8 mouse cellular contexts compared by ENCODE assay signal in genomic region chr5:137510014-137510501, GRCm38 (mm10). TPM values are rescaled to one million over a fixed set of nuclear protein-coding genes. Genes with fewer than 3 reads are reported as not detected.
A peak's percentile ranks its signal among the peaks of the same experiment; 100 is the strongest.
DNase-seq lines count a peak whose midpoint lies in the region; ATAC-seq and TF ChIP-seq lines count a peak whose summit lies in the region.

No protein-coding gene starts in this region.

- H3K9me3 ChIP-seq in embryonic facial prominence, embryonic 12.5 days, result no peaks in the 10 kb centered on the region
- H3K9me3 ChIP-seq in midbrain, embryonic 16.5 days (replicated peaks; ENCODE audit: control insufficient read depth, low read length, poor library complexity, severe bottlenecking), result no peaks in the 10 kb centered on the region

- peak; percentile 63 to 78 for DNase-seq in urinary bladder, adult 18-20 months (ENCODE audit: low spot score in 2 of 2)
- no peak for DNase-seq in urinary bladder, postnatal 10 days (ENCODE audit: low spot score)
- peak; percentile 62 for DNase-seq in heart, adult 8-10 months (ENCODE audit: low spot score)
- DNase-seq in kidney, adult 2 months, result peak; percentile 87
- peak; percentile 74 for DNase-seq in liver
- DNase-seq in spleen, postnatal 10 days (ENCODE audit: low spot score in 2 of 2), result peak; percentile 81 to 84

- H3K4me1 ChIP-seq in embryonic facial prominence, embryonic 12.5 days, result peaks cover 38% of the 10 kb centered on the region
- peaks cover 21% of the 10 kb centered on the region; the same call in 1 of the 2 replicates for H3K4me1 ChIP-seq in kidney, adult 2 months (ENCODE audit: control insufficient read depth, insufficient read depth, low read length)
- H3K4me1 ChIP-seq in midbrain, embryonic 16.5 days (ENCODE audit: control insufficient read depth, insufficient read depth, low read length), result peaks cover 39% of the 10 kb centered on the region

- no peak for TF ChIP-seq POLR2A in kidney, adult 2 months (IDR thresholded peaks at IDR 0.05; ENCODE audit: low read depth, low read length)

- H3K36me3 ChIP-seq in embryonic facial prominence, embryonic 12.5 days, result 0 out of 2 replicates have a peak, but pooled peaks cover 7% of the 10 kb centered on the region
- no peaks in the 10 kb centered on the region for H3K36me3 ChIP-seq in kidney, adult 2 months (ENCODE audit: control insufficient read depth, insufficient read depth, low read length)
- H3K36me3 ChIP-seq in midbrain, embryonic 16.5 days (ENCODE audit: control insufficient read depth, insufficient read depth, low read length), result no peaks in the 10 kb centered on the region

- peak overlapping the region; percentile 91 for H3K27ac ChIP-seq in embryonic facial prominence, embryonic 12.5 days
- peak overlapping the region; percentile 57 for H3K27ac ChIP-seq in kidney, adult 2 months (ENCODE audit: insufficient read depth, low read depth, low read length)
- peak overlapping the region; percentile 84 for H3K27ac ChIP-seq in midbrain, embryonic 16.5 days (ENCODE audit: low read length)

- H3K27me3 ChIP-seq in embryonic facial prominence, embryonic 12.5 days, result no peaks in the 10 kb centered on the region
- no peaks in the 10 kb centered on the region for H3K27me3 ChIP-seq in kidney, adult 2 months (replicated peaks; ENCODE audit: control insufficient read depth, insufficient read depth, low read length)
- H3K27me3 ChIP-seq in midbrain, embryonic 16.5 days (ENCODE audit: control insufficient read depth, insufficient read depth, low read depth, low read length), result no peaks in the 10 kb centered on the region

- ATAC-seq in embryonic facial prominence, embryonic 12.5 days (ENCODE audit: insufficient number of reproducible peaks, insufficient read depth, low FRiP score, low TSS enrichment), result no peak; the same call in 1 of the 2 replicates
- ATAC-seq in midbrain, embryonic 16.5 days, result peak; percentile 67

- peak overlapping the region; percentile 98 for H3K4me3 ChIP-seq in embryonic facial prominence, embryonic 12.5 days
- peak overlapping the region; percentile 94 for H3K4me3 ChIP-seq in kidney, adult 2 months (ENCODE audit: insufficient read depth, low read depth, low read length)
- peak overlapping the region; percentile 92 for H3K4me3 ChIP-seq in midbrain, embryonic 16.5 days (ENCODE audit: low read depth, low read length)

- TF ChIP-seq CTCF in kidney, adult 2 months (conservative IDR thresholded peaks at IDR 0.05; ENCODE audit: insufficient read depth, insufficient read length, low read depth, low read length), result no peak

- peak overlapping the region; percentile 100 for H3K9ac ChIP-seq in embryonic facial prominence, embryonic 12.5 days
- H3K9ac ChIP-seq in midbrain, embryonic 16.5 days (ENCODE audit: low read depth, low read length), result peak overlapping the region; percentile 98

- H3K4me2 ChIP-seq in embryonic facial prominence, embryonic 12.5 days (replicated peaks), result peak overlapping the region; percentile 95
- peak overlapping the region; percentile 50 for H3K4me2 ChIP-seq in midbrain, embryonic 16.5 days (ENCODE audit: low read length)

- WGBS in embryonic facial prominence, embryonic 12.5 days, result 1% methylated on average over 23 of the region's 52 CpGs
- WGBS in kidney, adult 2 months, result under 1% methylated on average over 44 of the region's 52 CpGs
- WGBS in midbrain, embryonic 16.5 days, result 2% methylated on average over 36 of the region's 52 CpGs

RNA-seq across cellular contexts. Expression of gene Pop7, which starts 7.7 kb away (rescaled TPM):
- 54.0 and 56.4 TPM in 2 replicates for polyA plus RNA-seq in embryonic facial prominence, embryonic 12.5 days (2016; fragmentation: Nextera tagmentation; extraction: Ambion mirVana)
- total RNA-seq in heart, adult 8-10 months (2022), result 10 to 100 TPM; 15.0 to 18.3 (median 16.2) TPM
- 38.9 and 39.1 TPM in 2 replicates for polyA plus RNA-seq in kidney, adult 2 months (2012; rRNA removed)
- 76.3 and 80.5 TPM in 2 replicates for polyA plus RNA-seq in midbrain, embryonic 16.5 days (2015; fragmentation: Nextera tagmentation; extraction: Ambion mirVana)

RNA-seq across cellular contexts. Expression of gene Gigyf1, which starts 8.3 kb away (rescaled TPM):
- 17.4 and 18.1 TPM in 2 replicates for polyA plus RNA-seq in embryonic facial prominence, embryonic 12.5 days (2016; fragmentation: Nextera tagmentation; extraction: Ambion mirVana)
- 10 to 100 TPM; 25.5 to 37.3 (median 27.2) TPM for total RNA-seq in heart, adult 8-10 months (2022)
- polyA plus RNA-seq in kidney, adult 2 months (2012; rRNA removed), result 24.4 and 26.9 TPM in 2 replicates
- 19.3 and 19.4 TPM in 2 replicates for polyA plus RNA-seq in midbrain, embryonic 16.5 days (2015; fragmentation: Nextera tagmentation; extraction: Ambion mirVana)

RNA-seq across cellular contexts. Expression of gene Epo, which starts 23.0 kb away (rescaled TPM):
- 0.34 and 0.47 TPM in 2 replicates for polyA plus RNA-seq in embryonic facial prominence, embryonic 12.5 days (2016; fragmentation: Nextera tagmentation; extraction: Ambion mirVana)
- not detected for total RNA-seq in heart, adult 8-10 months (2022)
- 0.38 TPM in 1 of 2 replicates, not detected in the other for polyA plus RNA-seq in kidney, adult 2 months (2012; rRNA removed)
- not detected in 2 replicates for polyA plus RNA-seq in midbrain, embryonic 16.5 days (2015; fragmentation: Nextera tagmentation; extraction: Ambion mirVana)

RNA-seq across cellular contexts. Expression of gene Gnb2, which starts 23.3 kb away (rescaled TPM):
- polyA plus RNA-seq in embryonic facial prominence, embryonic 12.5 days (2016; fragmentation: Nextera tagmentation; extraction: Ambion mirVana), result 382 and 409 TPM in 2 replicates
- total RNA-seq in heart, adult 8-10 months (2022), result 100 to 1,000 TPM; 243 to 256 (median 246) TPM
- 645 and 701 TPM in 2 replicates for polyA plus RNA-seq in kidney, adult 2 months (2012; rRNA removed)
- polyA plus RNA-seq in midbrain, embryonic 16.5 days (2015; fragmentation: Nextera tagmentation; extraction: Ambion mirVana), result 496 and 512 TPM in 2 replicates

RNA-seq across cellular contexts. Expression of gene Zan, which starts 33.2 kb away (rescaled TPM):
- polyA plus RNA-seq in embryonic facial prominence, embryonic 12.5 days (2016; fragmentation: Nextera tagmentation; extraction: Ambion mirVana), result 0.17 and 0.28 TPM in 2 replicates
- total RNA-seq in heart, adult 8-10 months (2022), result not detected
- 0.16 and 0.19 TPM in 2 replicates for polyA plus RNA-seq in kidney, adult 2 months (2012; rRNA removed)
- polyA plus RNA-seq in midbrain, embryonic 16.5 days (2015; fragmentation: Nextera tagmentation; extraction: Ambion mirVana), result 0.12 and 0.18 TPM in 2 replicates
